Comparison of ENCODE assay signal across 8 mouse cellular contexts in the genomic region with DNA sequence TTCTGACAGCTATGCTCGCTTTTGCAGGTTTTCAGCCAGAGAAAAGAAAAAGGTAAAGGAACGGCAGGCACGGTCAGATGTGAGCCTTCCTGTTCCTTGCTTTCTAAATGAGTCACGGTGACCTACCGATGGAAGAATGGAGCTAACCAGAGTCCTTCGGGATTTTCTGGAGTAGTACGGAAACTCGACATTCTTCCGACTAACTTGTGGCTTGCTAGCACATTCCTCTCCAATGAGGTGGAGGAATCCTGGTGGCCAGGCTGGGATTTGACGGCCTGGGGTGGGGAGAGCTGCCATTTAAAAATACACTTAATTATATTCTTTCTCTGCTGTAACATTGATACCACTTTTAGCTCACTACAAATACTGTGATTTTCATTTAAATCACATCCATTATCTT.
DNase-seq lines count a peak whose midpoint lies in the region.

No protein-coding gene starts in this region.

- peak; percentile 27 for DNase-seq in kidney, adult 9 months
- DNase-seq in kidney, adult 8-10 months = no peak
- DNase-seq in heart, adult 11 months = peak; percentile 97
- DNase-seq in kidney, postnatal 14 days = peak; percentile 54
- peak; percentile 72 for DNase-seq in skeletal muscle tissue, adult 2 months (ENCODE audit: low read depth, low spot score)
- no peak for DNase-seq in right cerebral cortex, postnatal 10 days (ENCODE audit: low spot score in 2 of 2)
- no peak for DNase-seq in layer of hippocampus, postnatal 36 days
- no peak for DNase-seq in retina, postnatal 1 day

Comparison
In these comparisons a context has a peak if more than half of its experiments do, and no peak if none do; other contexts are left out.
1. DNase-seq: peak in kidney, adult 9 months (single experiment), heart, adult 11 months (single experiment), kidney, postnatal 14 days (single experiment) and skeletal muscle tissue, adult 2 months (single experiment); none in kidney, adult 8-10 months (0 of 2), right cerebral cortex, postnatal 10 days (0 of 2), layer of hippocampus, postnatal 36 days (0 of 2) and retina, postnatal 1 day (single experiment).